Mouse (Mus musculus) MEL (cell line): Measurements from ENCODE around the gene Plxnc1.

Experiments
- CTCF ChIP-seq, 3 experiments: IDR thresholded peaks in 2 of 3; conservative IDR thresholded peaks in 1 of 3; 2 replicates each; pipeline ENCODE4 v1.5.1; 2011 to 2012; ENCODE audit warnings: low read length in 3 of 3, low read depth in 2 of 3, mild to moderate bottlenecking in 2 of 3, improper control_type of control experiment in 1 of 3, inconsistent platforms in 1 of 3, mixed read lengths in 1 of 3, moderate library complexity in 1 of 3; ENCODE audit not compliant: control insufficient read depth in 1 of 3, insufficient read depth in 1 of 3, poor library complexity in 1 of 3, severe bottlenecking in 1 of 3
- ELF1 ChIP-seq: IDR thresholded peaks from 2 replicates; pipeline ENCODE4 v1.6.1; 2014; ENCODE audit warnings: low read depth, mild to moderate bottlenecking, inconsistent platforms, low read length, improper control_type of control experiment, moderate library complexity
- GATA1 ChIP-seq: IDR thresholded peaks from 2 replicates; pipeline ENCODE4 v1.6.1; 2011; ENCODE audit warnings: low read depth, low read length, improper control_type of control experiment
- POLR2A ChIP-seq, 2 experiments: IDR thresholded peaks; 2 replicates each; pipeline ENCODE4 v1.6.1; 2011 to 2012; ENCODE audit warnings: low read length in 2 of 2, mild to moderate bottlenecking in 2 of 2, control low read depth in 1 of 2, improper control_type of control experiment in 1 of 2, low read depth in 1 of 2, moderate library complexity in 1 of 2; ENCODE audit not compliant: control insufficient read depth in 1 of 2, insufficient read depth in 1 of 2, poor library complexity in 1 of 2
- POLR2AphosphoS5 ChIP-seq: IDR thresholded peaks from 2 replicates; pipeline ENCODE4 v1.6.1; 2012; ENCODE audit warnings: low read depth, borderline replicate concordance, mild to moderate bottlenecking, inconsistent platforms, low read length, moderate library complexity, mixed read lengths
- USF2 ChIP-seq, 2 experiments: IDR thresholded peaks; 2 replicates each; pipeline ENCODE4 v1.6.1; 2011 to 2012; ENCODE audit warnings: improper control_type of control experiment in 2 of 2, low read length in 2 of 2, borderline replicate concordance in 1 of 2, inconsistent platforms in 1 of 2, low read depth in 1 of 2, mild to moderate bottlenecking in 1 of 2; ENCODE audit not compliant: insufficient read depth in 1 of 2

DNA sequence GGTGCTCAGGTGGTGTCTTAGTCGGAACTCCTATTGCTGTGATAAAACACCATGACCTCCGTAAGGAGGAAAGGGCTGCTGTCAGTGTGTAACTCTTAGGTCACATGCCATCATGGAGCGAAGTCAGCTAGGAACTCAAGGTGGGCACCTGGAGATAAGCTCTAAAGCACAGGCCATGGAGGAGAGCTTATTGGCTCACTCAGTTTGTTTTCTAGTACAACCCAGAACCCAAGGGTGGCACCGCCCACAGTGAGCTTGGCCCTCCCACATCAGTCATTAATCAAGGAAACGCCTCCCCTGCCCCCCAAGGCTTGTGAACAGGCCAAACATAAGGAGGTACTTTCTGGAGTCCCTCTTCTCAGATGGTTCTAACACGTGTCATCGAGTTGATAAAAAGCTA, 22.8 kb upstream of the Plxnc1 start:
- TF ChIP-seq POLR2A (IDR thresholded peaks at IDR 0.05; ENCODE audit: control insufficient read depth in 1 of 2, insufficient read depth in 1 of 2, low read depth in 1 of 2, low read length in 2 of 2, poor library complexity in 1 of 2) (no peak), POLR2AphosphoS5 (no peak), CTCF (IDR thresholded peaks at IDR 0.05 in 2 of 3, conservative IDR thresholded peaks at IDR 0.05 in 1 of 3; ENCODE audit: control insufficient read depth in 1 of 3, insufficient read depth in 1 of 3, low read depth in 2 of 3, low read length in 3 of 3, poor library complexity in 1 of 3, severe bottlenecking in 1 of 3) (no peak), ELF1 (no peak), GATA1 (no peak), USF2 (IDR thresholded peaks at IDR 0.05; ENCODE audit: borderline replicate concordance in 1 of 2, insufficient read depth in 1 of 2, low read depth in 1 of 2, low read length in 2 of 2) (no peak)
